In the genomic region with DNA sequence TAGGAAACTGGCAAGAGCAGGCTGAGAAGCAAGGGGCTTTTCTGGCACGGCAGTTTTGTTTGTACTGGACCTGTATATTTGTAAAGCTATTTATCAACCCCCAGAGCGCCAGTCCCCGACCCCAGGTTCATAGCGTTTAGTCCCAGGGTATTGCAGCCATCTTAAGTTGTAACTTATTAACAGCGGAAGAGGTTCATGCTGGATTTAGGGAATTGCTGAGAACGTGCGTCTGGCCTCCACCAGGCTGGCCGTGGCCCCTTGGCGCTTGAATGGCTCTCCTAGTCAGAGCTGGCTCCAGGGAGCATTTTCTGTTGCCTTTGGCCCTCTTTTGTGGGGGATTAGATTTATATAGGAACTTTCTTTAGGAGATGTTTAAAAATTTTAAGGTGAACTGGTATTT, we compare ENCODE assay signal across 13 mouse cellular contexts.
"Had no signal": no experiment of that assay in that cellular context is flagged by ENCODE, and none has a peak within 500 bp of the region (broad histone marks: within the 10 kb centered on the region; RNA-seq: fewer than 3 reads in every experiment).

No protein-coding gene starts in this region.

- H3K4me2 ChIP-seq: intestine, embryonic 15.5 days; liver, embryonic 11.5 days; liver, embryonic 15.5 days; midbrain, embryonic 15.5 days had no signal

- H3K9me3 ChIP-seq: intestine, embryonic 15.5 days; limb, embryonic 10.5 days; liver, embryonic 15.5 days; midbrain, embryonic 10.5 days; midbrain, embryonic 15.5 days had no signal

- H3K27me3 ChIP-seq: intestine, embryonic 15.5 days; liver, embryonic 15.5 days; midbrain, embryonic 15.5 days had no signal

- DNase-seq: lung, adult 2 months; lung, postnatal 4 days; right cerebral cortex, adult 18-20 months; right cerebral cortex, postnatal 25 days; thymus, postnatal 14 days had no signal

- H3K4me1 ChIP-seq: intestine, embryonic 15.5 days; liver, embryonic 15.5 days; midbrain, embryonic 15.5 days had no signal

- ATAC-seq: intestine, embryonic 15.5 days; lung, postnatal 0 days; midbrain, embryonic 15.5 days had no signal

- H3K4me3 ChIP-seq: intestine, embryonic 15.5 days; left cerebral cortex, adult 2 months; limb, embryonic 10.5 days; liver, embryonic 15.5 days; midbrain, embryonic 10.5 days; midbrain, embryonic 15.5 days had no signal

- H3K9ac ChIP-seq: intestine, embryonic 15.5 days; liver, embryonic 15.5 days; midbrain, embryonic 15.5 days had no signal

- H3K27ac ChIP-seq: intestine, embryonic 15.5 days; left cerebral cortex, adult 2 months; limb, embryonic 10.5 days; liver, embryonic 15.5 days; midbrain, embryonic 10.5 days; midbrain, embryonic 15.5 days had no signal
